Mouse (Mus musculus) right cerebral cortex, adult 2 months (tissue): ENCODE measurements around the gene Ctcf.

Experiments
- DNase-seq, 2 experiments: peaks; one replicate each; pipeline ENCODE4 v3.0.0; 2021 to 2022; ENCODE audit warnings: low spot score in 2 of 2

Ctcf gene

GRCm38 (mm10) chr8:105648929-105649328 is 12.6 kb downstream of the Ctcf start:
- no peak for DNase-seq

GRCm38 (mm10) chr8:105657641-105658040 is 21.3 kb downstream of the Ctcf start:
- no peak for DNase-seq

- DNase-seq = no peak
Observed at GRCm38 (mm10) chr8:105661167-105661566, 24.8 kb downstream of the Ctcf start.

GRCm38 (mm10) chr8:105677891-105678290 is 41.5 kb downstream of the Ctcf start:
- DNase-seq = no peak

- no peak for DNase-seq
Observed at GRCm38 (mm10) chr8:105685325-105685724, 49.0 kb downstream of the Ctcf start.

- DNase-seq = no peak
Observed at GRCm38 (mm10) chr8:105685796-105686308, 49.5 kb downstream of the Ctcf start, which contains the start of gene Carmil2. Carmil2 (plus strand) TSS chr8:105686274.

GRCm38 (mm10) chr8:105686551-105686950 is 50.2 kb downstream of the Ctcf start:
- DNase-seq = no peak

DNA sequence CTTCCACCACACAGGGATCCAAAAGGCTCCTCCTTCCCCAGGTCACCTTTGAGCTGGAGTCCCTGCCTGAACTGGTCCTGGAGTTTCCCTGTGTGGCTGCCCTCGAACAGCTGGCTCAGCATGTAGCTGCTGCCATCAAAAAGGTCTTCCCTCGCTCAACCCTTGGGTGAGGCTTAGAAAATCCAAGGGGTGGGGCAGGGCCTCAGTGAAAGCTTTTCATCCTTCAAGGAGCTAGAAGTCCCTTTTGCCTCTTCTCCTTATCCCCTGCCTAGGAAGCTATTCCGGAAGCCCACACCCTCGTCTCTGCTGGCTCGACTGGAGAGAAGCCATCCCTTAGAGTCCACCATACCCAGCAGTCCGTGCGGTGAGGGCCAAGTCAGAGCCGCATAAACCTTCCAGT is 51.1 kb downstream of the Ctcf start:
- no peak for DNase-seq

- no peak for DNase-seq
Observed at GRCm38 (mm10) chr8:105688242-105688752, 51.9 kb downstream of the Ctcf start.

DNA sequence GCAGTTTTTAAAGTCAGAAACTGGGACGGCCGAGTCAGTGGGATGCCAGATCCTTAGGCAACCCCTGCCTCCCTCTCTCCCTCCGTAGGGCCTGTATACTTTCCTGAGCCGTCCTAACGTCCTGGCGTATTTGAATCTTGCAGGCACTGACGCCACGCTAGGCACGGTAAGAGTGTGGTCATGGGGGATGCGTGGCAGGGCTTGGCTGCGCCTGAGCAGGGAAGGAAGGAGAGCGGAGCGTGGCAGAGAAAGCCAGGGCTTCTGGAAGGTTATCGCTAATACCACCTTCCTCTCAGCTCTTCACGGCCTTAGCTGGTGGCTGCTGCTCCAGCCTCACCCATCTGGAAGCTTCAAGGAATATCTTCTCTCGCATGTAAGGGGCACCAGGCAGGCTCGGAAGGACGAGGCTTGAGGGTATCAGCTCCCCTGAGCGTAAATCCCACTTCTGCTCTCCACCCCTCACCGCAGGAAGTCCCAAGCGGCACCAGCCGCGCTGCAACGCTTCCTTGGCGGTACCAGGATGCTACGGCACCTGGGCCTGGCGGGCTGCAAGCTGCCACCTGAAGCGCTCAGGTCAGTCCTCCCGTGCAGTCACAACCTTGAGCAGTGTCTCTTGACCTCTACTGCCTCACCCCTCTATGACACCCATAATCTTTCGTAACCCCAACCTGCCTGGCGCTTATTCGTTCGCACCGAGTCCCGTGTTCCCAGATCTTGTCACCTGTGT is 53.1 kb downstream of the Ctcf start:
- no peak for DNase-seq

DNA sequence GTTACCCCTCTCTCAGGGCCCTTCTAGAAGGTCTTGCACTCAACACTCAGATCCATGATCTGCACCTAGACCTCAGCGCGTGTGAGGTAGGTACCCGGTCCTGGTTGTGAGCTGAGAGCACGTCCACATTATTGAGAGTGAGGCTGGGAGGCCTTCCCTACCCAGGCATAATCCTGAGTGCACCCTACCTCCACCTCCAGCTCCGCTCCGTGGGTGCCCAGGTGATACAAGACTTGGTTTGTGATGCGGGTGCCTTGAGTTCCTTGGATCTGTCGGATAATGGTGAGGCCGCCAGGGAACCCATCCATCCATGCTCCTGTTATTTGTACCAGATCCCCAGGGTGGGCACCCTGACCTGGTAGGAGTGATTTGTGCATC is 53.6 kb downstream of the Ctcf start:
- no peak for DNase-seq

- DNase-seq = no peak
Observed at GRCm38 (mm10) chr8:105690978-105691377, 54.6 kb downstream of the Ctcf start.

DNA sequence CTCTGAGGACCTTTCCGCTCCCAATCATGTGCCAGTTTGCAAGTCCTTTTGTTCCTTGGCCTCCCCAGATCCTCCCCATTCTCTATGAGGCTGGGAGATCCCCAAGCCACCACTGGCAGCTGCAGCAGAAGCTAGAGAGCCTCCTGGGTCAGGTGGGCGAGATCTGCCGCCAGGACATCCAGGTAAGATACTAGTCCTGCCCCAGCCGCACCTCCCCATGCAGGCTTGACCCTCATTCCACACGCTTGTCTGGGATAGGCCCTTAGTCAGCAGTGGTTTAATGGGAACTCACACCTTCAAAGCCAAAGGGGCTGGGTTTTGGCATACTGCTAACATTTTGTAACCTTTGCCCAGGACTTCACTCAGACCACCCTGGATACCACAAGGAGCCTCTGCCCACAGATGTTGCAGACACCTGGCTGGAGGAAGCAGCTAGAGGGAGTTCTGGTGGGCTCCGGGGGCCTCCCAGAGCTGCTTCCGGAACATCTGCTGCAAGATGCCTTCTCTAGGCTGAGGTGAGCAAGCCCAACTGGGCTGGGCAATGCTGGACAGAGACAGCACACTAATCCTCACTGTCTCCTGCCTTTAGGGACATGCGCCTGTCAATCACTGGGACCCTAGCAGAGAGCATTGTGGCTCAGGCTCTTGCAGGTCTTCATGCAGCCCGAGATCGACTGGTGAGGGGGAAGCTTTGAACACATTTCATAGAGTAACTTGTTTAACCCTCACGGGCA is 56.2 kb downstream of the Ctcf start:
- no peak for DNase-seq

DNA sequence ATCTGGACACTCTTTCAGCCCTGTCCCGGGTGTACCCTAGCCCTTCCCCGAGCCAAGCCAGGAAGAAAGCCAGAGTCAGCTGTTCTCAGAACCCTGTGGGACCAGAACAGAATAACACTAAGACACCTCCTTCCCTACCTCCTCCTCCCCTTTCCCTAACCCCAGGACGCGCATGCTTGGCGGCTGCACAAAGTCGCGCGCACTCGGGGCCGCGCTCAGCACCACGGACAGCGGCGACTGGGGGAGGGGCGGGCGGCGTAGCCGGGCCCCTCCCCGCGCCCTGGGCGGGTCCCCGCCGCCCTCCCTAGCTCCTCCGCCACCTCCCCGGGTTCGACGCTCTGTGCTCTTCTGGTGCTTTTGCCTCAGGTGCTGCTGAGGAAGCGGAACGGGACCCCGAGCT is 57.3 kb downstream of the Ctcf start:
- DNase-seq = peak; percentile 76 to 84

- peak; percentile 46 to 54 for DNase-seq
Observed at GRCm38 (mm10) chr8:105694051-105694799, 57.9 kb downstream of the Ctcf start.

GRCm38 (mm10) chr8:105695080-105695780 is 58.9 kb downstream of the Ctcf start:
- no peak for DNase-seq

DNA sequence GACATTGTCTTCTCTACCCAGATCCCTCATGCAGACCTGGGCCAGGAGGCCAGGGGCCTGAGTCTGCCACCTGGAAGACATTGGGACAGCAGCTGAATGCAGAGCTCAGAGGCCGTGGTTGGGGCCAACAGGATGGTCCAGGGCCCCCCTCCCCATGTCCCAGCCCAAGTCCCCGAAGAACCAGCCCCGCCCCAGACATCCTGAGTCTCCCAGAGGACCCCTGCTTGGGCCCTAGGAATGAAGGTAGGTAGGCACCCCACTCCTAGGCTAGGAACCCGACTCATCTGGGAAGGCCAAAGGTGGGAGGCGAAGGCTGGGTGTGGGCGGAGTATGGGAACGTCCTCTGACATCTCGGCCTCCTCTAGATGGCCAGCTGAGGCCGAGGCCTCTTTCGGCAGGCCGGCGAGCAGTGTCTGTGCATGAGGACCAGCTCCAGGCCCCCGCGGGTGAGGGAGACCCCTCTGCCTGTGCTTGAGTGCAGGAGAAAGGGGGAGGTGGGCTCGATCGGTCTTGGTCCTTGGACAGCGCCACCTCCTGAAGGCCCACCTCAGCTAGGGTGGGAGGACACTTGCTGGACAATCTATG is 60.9 kb downstream of the Ctcf start:
- DNase-seq = no peak

- no peak for DNase-seq
Observed at GRCm38 (mm10) chr8:105698734-105699133, 62.4 kb downstream of the Ctcf start.

DNA sequence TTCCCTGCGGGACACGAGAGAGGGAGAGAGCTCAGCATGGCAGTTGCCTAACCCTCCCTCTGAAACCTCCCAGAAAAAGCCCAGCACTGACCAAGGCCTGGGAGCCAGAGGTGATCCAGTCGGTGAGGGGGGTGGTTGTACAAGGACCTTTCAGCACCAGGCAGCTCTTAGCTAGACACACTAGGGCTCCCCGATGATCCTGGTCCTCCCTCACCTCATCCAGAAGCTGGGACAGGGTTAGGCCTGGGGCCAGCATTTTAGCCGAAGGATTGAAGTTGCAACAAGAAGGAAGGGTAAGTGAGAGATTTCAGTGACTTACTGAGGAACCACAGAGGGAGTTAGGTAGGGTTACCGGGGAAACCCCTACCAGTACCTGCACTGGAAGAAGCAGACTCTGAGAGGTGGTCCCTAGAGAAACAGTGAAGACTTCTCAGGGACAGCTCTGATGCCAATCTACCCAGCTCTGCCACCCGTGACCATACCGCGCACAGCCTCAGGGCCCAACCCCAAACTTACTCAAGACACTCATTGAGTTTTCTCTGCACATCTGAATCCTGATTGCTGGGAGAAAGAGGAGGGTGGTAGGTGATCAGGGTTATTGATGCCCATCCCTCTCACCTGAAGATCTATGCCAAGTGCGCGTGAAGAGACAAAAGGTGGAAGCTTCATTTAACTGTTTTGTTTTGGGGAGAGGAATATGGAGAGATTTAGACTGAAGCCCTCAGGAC is 63.3 kb downstream of the Ctcf start:
- DNase-seq = no peak

- peak; percentile 67 to 76 for DNase-seq
Observed at GRCm38 (mm10) chr8:105700566-105700965, 64.2 kb downstream of the Ctcf start.
